Mouse (Mus musculus) layer of hippocampus, adult 9-11 months (tissue): ENCODE measurements around the gene Fstl4.

Experiments
- DNase-seq: peaks from one replicate; pipeline ENCODE4 v3.0.0; 2022

Fstl4 gene

GRCm38 (mm10) chr11:52919231-52919960 lies 155.0 kb downstream of the Fstl4 start:
- DNase-seq = peak; percentile 9

GRCm38 (mm10) chr11:52924196-52924595 lies 159.8 kb downstream of the Fstl4 start:
- DNase-seq = peak; percentile 75

- DNase-seq = peak; percentile 37
These were observed 163.9 kb downstream of the Fstl4 start for GRCm38 (mm10) chr11:52928321-52928720.

GRCm38 (mm10) chr11:52939336-52940070 lies 175.1 kb downstream of the Fstl4 start:
- DNase-seq = no peak

- no peak for DNase-seq
These were observed 178.5 kb downstream of the Fstl4 start for GRCm38 (mm10) chr11:52942967-52943366.

- no peak for DNase-seq
These were observed 190.6 kb downstream of the Fstl4 start for GRCm38 (mm10) chr11:52954995-52955394.

GRCm38 (mm10) chr11:52968809-52969208 lies 204.4 kb downstream of the Fstl4 start:
- no peak for DNase-seq

GRCm38 (mm10) chr11:52970396-52970795 lies 206.0 kb downstream of the Fstl4 start:
- no peak for DNase-seq

GRCm38 (mm10) chr11:52986986-52987385 lies 222.6 kb downstream of the Fstl4 start:
- no peak for DNase-seq

GRCm38 (mm10) chr11:52994688-52995087 lies 230.3 kb downstream of the Fstl4 start:
- peak; percentile 47 for DNase-seq

GRCm38 (mm10) chr11:52996434-52997093 lies 232.1 kb downstream of the Fstl4 start:
- DNase-seq = no peak

GRCm38 (mm10) chr11:52997421-52997820 lies 233.0 kb downstream of the Fstl4 start:
- peak; percentile 10 for DNase-seq

GRCm38 (mm10) chr11:53000226-53000625 lies 235.8 kb downstream of the Fstl4 start:
- DNase-seq = no peak

GRCm38 (mm10) chr11:53003361-53003760 lies 238.9 kb downstream of the Fstl4 start:
- no peak for DNase-seq

GRCm38 (mm10) chr11:53003811-53004210 lies 239.4 kb downstream of the Fstl4 start:
- DNase-seq = no peak

- no peak for DNase-seq
These were observed 245.2 kb downstream of the Fstl4 start for GRCm38 (mm10) chr11:53009597-53009996.

- DNase-seq = no peak
These were observed 247.6 kb downstream of the Fstl4 start for GRCm38 (mm10) chr11:53011996-53012505.

- no peak for DNase-seq
These were observed 249.5 kb downstream of the Fstl4 start for GRCm38 (mm10) chr11:53013906-53014305.

- DNase-seq = no peak
These were observed 252.1 kb downstream of the Fstl4 start for GRCm38 (mm10) chr11:53016358-53017021.

GRCm38 (mm10) chr11:53019509-53019908 lies 255.1 kb downstream of the Fstl4 start:
- DNase-seq = no peak

- no peak for DNase-seq
These were observed 260.0 kb downstream of the Fstl4 start for GRCm38 (mm10) chr11:53024403-53024802.

- DNase-seq = no peak
These were observed 261.3 kb downstream of the Fstl4 start for GRCm38 (mm10) chr11:53025686-53026085.
